Mouse (Mus musculus) lung, embryonic 14.5 days (tissue): ENCODE results near the gene Nbea. TPM values are rescaled to one million over a fixed set of nuclear protein-coding genes. Genes with fewer than 3 reads are reported as not detected.

Source experiments
- ATAC-seq: fragments of 200-750 bp; cut with Nextera tagmentation; 2 replicates; pipeline ENCODE4 v1.8.0; 2017; ENCODE audit warnings: mild to moderate bottlenecking, moderate TSS enrichment, moderate library complexity; ENCODE audit not compliant: insufficient read depth
- DNase-seq: peaks from one replicate; pipeline ENCODE4 v3.0.0-alpha.2; 2015
- H3K27ac ChIP-seq: fragments of 300-500 bp; sonication (generic); 2 replicates; pipeline ENCODE4 v1.5.1; 2014; ENCODE audit warnings: low read depth, mild to moderate bottlenecking, moderate library complexity
- H3K27me3 ChIP-seq: fragments of 300-500 bp; sonication (generic); 2 replicates; pipeline ENCODE4 v1.6.1; 2014; ENCODE audit warnings: low read length, control low read depth; ENCODE audit not compliant: insufficient read depth
- H3K36me3 ChIP-seq: fragments of 300-500 bp; sonication (generic); 2 replicates; pipeline ENCODE4 v1.6.1; 2014; ENCODE audit warnings: control low read depth; ENCODE audit not compliant: insufficient read depth
- H3K4me1 ChIP-seq: fragments of 300-500 bp; sonication (generic); 2 replicates; pipeline ENCODE4 v1.6.1; 2014; ENCODE audit warnings: antibody characterized with exemption, control low read depth; ENCODE audit not compliant: insufficient read depth
- H3K4me2 ChIP-seq: fragments of 300-500 bp; sonication (generic); 2 replicates; pipeline ENCODE4 v1.6.1; 2014; ENCODE audit warnings: mild to moderate bottlenecking
- H3K4me3 ChIP-seq: fragments of 300-500 bp; sonication (generic); 2 replicates; pipeline ENCODE4 v1.5.1; 2014; ENCODE audit warnings: low read depth, low read length
- H3K9ac ChIP-seq: fragments of 300-500 bp; sonication (generic); 2 replicates; pipeline ENCODE4 v1.6.1; 2014
- H3K9me3 ChIP-seq: fragments of 300-500 bp; sonication (generic); 2 replicates; pipeline ENCODE4 v1.6.1; 2016; ENCODE audit warnings: low read depth, low read length, control low read depth
- CTCF ChIP-seq: IDR thresholded peaks from 2 replicates; pipeline ENCODE4 v1.5.1; 2016; ENCODE audit warnings: antibody characterized with exemption, low read depth
- WGBS: fragments of 180-500 bp; shearing (Covaris S2); extraction: QIAGEN DNeasy Blood & Tissue Kit; methylation state at CpG from one replicate; pipeline ENCODE4 v1.1.7; 2014; 5-methylcytosine and 5-hydroxymethylcytosine counted together
- polyA plus RNA-seq: library from polyadenylated mRNA; unstranded; fragments of >200 nt; fragmentation: Nextera tagmentation; extraction: Ambion mirVana; gene quantifications from 2 replicates; pipeline ENCODE4 v1.2.1, GENCODE M21; 2014

The Nbea gene
- polyA plus RNA-seq, 1 experiment from 2014 or later = 10.7 TPM

DNA sequence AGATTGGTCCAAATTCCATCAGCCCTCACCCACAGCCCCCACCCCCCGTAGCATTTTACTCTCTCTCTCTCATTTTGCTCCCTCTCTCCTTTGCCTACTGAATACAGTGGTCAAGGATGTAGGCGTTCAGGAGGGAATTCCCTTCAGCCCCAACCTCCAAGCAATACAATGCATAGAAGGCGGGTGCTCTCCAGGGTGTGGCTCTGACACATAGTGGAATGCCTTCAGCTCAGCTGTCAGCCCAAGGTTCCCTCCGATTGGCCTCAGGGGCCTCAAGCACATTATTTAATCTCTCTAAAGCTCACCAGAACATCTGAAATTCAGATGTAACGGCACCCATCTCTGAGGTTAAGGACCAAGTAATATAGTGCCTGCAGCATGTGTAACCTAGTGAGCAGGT is 590.2 kb downstream of the Nbea start:
- 75% methylated on average over 5 of the region's 5 CpGs for WGBS
- TF ChIP-seq CTCF = no peak

GRCm38 (mm10) chr3:55590727-55591126 is 592.8 kb downstream of the Nbea start:
- no peaks in the 10 kb centered on the region for H3K27me3 ChIP-seq
- ATAC-seq = no peak
- H3K27ac ChIP-seq = no peak overlapping the region
- no peaks in the 10 kb centered on the region for H3K9me3 ChIP-seq
- no peak overlapping the region for H3K4me3 ChIP-seq
- 0 out of 2 replicates have a peak, but pooled peaks cover 10% of the 10 kb centered on the region for H3K4me1 ChIP-seq
- no peak overlapping the region for H3K9ac ChIP-seq
- no peak overlapping the region for H3K4me2 ChIP-seq
- no peak for DNase-seq
- WGBS = 65% methylated on average over 6 of the region's 6 CpGs
- no peaks in the 10 kb centered on the region for H3K36me3 ChIP-seq
- no peak for TF ChIP-seq CTCF

More for the DNA sequence above, 590.2 kb downstream of the Nbea start:
- DNase-seq (no peak), ATAC-seq (no peak)
- Histone ChIP-seq H3K27me3 (no peaks in the 10 kb centered on the region), H3K9me3 (no peaks in the 10 kb centered on the region), H3K36me3 (no peaks in the 10 kb centered on the region), H3K4me3 (no peak overlapping the region), H3K4me2 (no peak overlapping the region), H3K27ac (no peak overlapping the region), H3K9ac (no peak overlapping the region), H3K4me1 (0 out of 2 replicates have a peak, but pooled peaks cover 3% of the 10 kb centered on the region)

DNA sequence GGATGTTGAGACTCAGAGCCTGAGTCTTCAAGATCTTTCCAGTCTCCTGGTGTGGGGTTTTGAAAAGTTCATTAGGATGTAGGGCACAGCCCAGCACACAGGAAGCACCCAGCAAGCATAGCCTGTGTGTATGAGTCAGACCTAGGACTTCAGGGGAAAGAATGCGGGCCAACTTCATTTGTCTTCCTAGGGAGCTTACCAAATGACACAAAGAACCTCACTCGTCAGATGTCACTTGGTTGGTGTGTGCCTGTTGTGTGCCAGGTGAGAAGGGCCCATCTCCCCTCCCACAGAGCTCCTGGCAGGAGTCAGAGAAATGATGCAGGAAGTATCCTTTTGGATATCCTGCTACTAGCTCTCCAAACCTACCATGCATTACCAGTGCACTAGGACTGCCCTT is 593.2 kb downstream of the Nbea start:
- Histone ChIP-seq H3K4me3 (no peak overlapping the region), H3K27me3 (no peaks in the 10 kb centered on the region), H3K4me1 (0 out of 2 replicates have a peak, but pooled peaks cover 10% of the 10 kb centered on the region), H3K4me2 (no peak overlapping the region), H3K9me3 (no peaks in the 10 kb centered on the region), H3K36me3 (no peaks in the 10 kb centered on the region), H3K27ac (no peak overlapping the region), H3K9ac (no peak overlapping the region)
- TF ChIP-seq CTCF = no peak
- no peak for ATAC-seq
- 47% methylated on average over 2 of the region's 2 CpGs for WGBS
- no peak for DNase-seq

DNA sequence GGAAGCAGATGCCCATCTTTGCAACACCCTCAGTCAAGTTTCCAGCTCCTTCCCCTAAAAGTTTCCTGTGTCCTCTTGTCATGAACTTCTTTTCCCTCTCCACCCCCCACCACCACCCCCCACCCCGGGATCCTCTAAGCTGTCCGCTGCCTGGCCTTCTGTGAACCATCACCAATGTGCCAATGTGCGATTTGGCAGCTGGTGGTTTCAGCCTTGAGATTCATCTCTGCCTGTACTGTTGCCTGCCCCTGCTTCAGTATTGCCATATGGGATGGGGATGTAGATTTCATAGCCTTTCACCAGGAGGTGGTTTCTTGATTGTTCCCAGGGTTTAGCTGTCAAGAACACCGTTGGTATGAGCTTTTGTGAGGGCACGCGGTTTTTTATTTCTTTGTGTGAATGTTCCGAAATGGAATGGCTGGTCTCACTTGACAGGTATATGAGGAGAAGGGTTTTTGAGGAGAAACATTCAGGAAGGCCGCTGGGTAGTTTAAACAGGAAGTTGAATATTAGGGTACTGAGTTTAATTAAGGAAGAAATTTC is 594.0 kb downstream of the Nbea start:
- H3K27ac ChIP-seq = no peak overlapping the region
- no peak for ATAC-seq

DNA sequence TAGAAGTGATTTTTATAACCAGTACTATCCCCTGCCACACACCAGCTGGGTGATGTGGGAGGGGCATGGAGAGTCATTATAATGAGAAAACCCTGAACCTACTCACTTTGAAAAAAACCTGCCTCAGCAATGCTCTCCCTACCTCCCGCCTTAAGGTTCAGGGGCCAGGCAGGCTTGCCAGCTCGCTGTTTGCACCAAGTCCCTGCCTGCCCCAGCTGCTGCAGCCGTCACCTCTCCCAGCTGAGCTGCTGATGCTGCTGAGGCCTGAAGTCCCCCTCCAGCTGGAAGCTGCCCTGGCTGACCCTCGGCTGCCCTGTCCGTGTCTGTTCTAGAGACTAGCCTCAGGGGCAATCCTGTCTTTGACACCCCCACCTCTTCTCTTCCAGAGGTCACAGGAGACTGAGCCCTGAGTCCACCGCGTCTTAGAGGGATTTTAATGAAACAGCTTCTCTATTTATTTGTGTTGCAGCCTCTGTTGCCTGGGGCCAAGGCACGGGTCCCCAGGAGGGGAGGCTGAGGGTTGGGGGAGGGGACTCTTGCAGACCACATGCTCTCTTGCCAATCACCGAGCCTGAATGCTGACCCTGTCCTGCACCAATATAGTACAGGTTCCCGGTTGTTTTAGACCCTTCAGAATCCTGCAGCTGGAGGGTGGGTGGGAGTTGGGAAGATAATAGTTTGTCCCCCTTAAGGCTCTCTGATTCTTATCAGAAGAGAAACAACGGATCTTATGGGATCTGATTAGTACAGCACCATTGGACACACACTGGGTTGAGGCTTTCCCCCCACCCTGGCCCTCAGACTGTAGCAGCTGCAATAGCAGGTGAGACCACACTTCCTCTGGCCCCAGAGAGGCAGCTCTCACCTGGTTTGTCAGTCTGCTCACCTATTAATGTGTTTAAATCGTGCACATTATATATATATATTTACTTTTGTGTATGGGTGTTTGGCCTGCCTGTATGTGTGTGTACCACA is 595.2 kb downstream of the Nbea start:
- TF ChIP-seq CTCF = no peak
- DNase-seq (peak; percentile 42), ATAC-seq (peak; percentile 77)
- Histone ChIP-seq H3K9me3 (no peaks in the 10 kb centered on the region), H3K27me3 (no peaks in the 10 kb centered on the region), H3K4me1 (0 out of 2 replicates have a peak, but pooled peaks cover 10% of the 10 kb centered on the region), H3K36me3 (no peaks in the 10 kb centered on the region), H3K27ac (no peak overlapping the region), H3K4me3 (no peak overlapping the region), H3K4me2 (no peak overlapping the region), H3K9ac (no peak overlapping the region)
- 15% methylated on average over 12 of the region's 12 CpGs for WGBS

More for the DNA sequence above, 594.0 kb downstream of the Nbea start:
- H3K4me1 ChIP-seq = 0 out of 2 replicates have a peak, but pooled peaks cover 10% of the 10 kb centered on the region
- no peaks in the 10 kb centered on the region for H3K36me3 ChIP-seq
- no peak overlapping the region for H3K4me3 ChIP-seq
- no peak for TF ChIP-seq CTCF
- H3K4me2 ChIP-seq = no peak overlapping the region
- no peak overlapping the region for H3K9ac ChIP-seq
- no peaks in the 10 kb centered on the region for H3K27me3 ChIP-seq
- WGBS = 52% methylated on average over 8 of the region's 8 CpGs
- DNase-seq = no peak
- H3K9me3 ChIP-seq = no peaks in the 10 kb centered on the region

DNA sequence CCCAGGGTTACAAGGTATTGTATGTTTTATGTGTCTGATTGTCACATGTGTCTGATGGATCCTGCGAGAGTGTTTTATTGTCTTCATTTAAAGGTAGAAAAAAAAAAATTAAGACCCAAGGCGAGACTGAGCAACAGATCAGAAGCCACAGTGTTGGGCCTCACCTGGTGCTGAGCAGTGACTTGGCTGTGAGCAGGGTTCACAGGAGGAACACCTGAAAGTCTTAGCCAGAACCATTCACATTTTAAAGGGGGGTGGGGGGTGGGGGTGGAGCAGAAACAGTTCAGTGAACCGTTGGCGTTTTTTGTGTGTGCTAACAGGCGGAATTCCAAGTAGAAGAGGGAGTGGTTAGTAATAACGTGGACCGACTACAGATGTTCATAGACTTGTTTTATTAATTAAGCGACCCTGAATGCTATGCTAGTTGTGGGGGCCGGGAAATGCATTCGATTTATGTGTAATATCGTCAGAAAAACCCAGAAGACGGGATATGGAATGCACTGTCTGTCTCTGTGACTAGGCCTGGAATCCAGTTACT is 596.0 kb downstream of the Nbea start:
- WGBS = 29% methylated on average over 12 of the region's 12 CpGs
- Histone ChIP-seq H3K9me3 (no peaks in the 10 kb centered on the region), H3K36me3 (no peaks in the 10 kb centered on the region), H3K27ac (no peak overlapping the region), H3K27me3 (no peaks in the 10 kb centered on the region), H3K9ac (no peak overlapping the region), H3K4me3 (no peak overlapping the region), H3K4me2 (no peak overlapping the region), H3K4me1 (0 out of 2 replicates have a peak, but pooled peaks cover 10% of the 10 kb centered on the region)
- no peak; the same call in 1 of the 2 replicates for ATAC-seq
- no peak for TF ChIP-seq CTCF
- no peak for DNase-seq
